Mouse (Mus musculus): Measurements from ENCODE around the gene Srsf7.

DNA sequence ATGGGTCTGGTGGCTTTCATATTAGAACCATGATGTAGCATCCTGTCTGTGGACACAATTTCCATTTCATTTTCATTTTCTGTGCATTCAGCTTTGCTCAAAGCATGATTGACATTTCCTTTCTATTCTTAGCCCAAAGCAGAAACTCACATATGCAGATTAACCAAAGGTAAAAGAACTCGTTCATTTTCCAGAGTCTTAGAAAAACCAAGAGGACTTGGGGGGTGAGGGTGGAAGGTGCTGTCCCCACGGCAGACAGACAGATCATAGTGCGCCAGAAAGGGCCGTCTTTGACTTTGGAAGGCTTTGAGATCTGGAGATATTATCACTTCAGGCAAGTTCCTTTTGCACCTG lies 31.7 kb downstream of the Srsf7 start:
- TF ChIP-seq ZC3H11A (IDR thresholded peaks at IDR 0.05; ENCODE audit: borderline replicate concordance, low read depth, low read length): no peak
- TF ChIP-seq MAFK (IDR thresholded peaks at IDR 0.05; ENCODE audit: insufficient read depth, low read depth, low read length): no peak
- no peak for TF ChIP-seq ZNF384 (IDR thresholded peaks at IDR 0.05; ENCODE audit: low read depth, low read length)
